Mouse (Mus musculus) C2C12 (cell line): ENCODE results near the gene Ccdc42. TPM values are rescaled to one million over a fixed set of nuclear protein-coding genes. Genes with fewer than 3 reads are reported as not detected.

Experiments
- H3K27me3 ChIP-seq: one replicate; pipeline ENCODE4 v1.6.1; 2011; ENCODE audit not compliant: control insufficient read depth, insufficient read depth, insufficient read length
- H3K36me3 ChIP-seq: one replicate; pipeline ENCODE4 v1.6.1; 2011; ENCODE audit not compliant: control insufficient read depth, insufficient read depth
- H3K4me3 ChIP-seq: one replicate; pipeline ENCODE4 v1.5.1; 2011; ENCODE audit warnings: mild to moderate bottlenecking, control low read depth; ENCODE audit not compliant: poor library complexity, insufficient read depth, severe bottlenecking
- H3K79me2 ChIP-seq: one replicate; pipeline ENCODE4 v1.6.1; 2011; ENCODE audit not compliant: control insufficient read depth, insufficient read depth
- H3K79me3 ChIP-seq: one replicate; pipeline ENCODE4 v1.6.1; 2011; ENCODE audit warnings: low read depth, control low read depth
- H3ac ChIP-seq: one replicate; pipeline ENCODE3; 2011; ENCODE audit warnings: low read depth; ENCODE audit not compliant: control insufficient read depth, insufficient read length
- CEBPB ChIP-seq: IDR thresholded peaks from one replicate; pipeline ENCODE4 v1.6.1; 2011; ENCODE audit warnings: low read depth, mild to moderate bottlenecking, control low read depth, moderate library complexity
- CTCF ChIP-seq: IDR thresholded peaks from one replicate; pipeline ENCODE4 v1.5.1; 2011; ENCODE audit not compliant: control insufficient read depth, insufficient read depth, insufficient read length
- FOSL1 ChIP-seq: IDR thresholded peaks from one replicate; pipeline ENCODE4 v1.8.0; 2011; ENCODE audit warnings: mild to moderate bottlenecking, low read length; ENCODE audit not compliant: poor library complexity, insufficient read depth, severe bottlenecking
- MAX ChIP-seq: IDR thresholded peaks from one replicate; pipeline ENCODE4 v1.6.1; 2011; ENCODE audit warnings: mild to moderate bottlenecking, control low read depth
- MYOD1 ChIP-seq: IDR thresholded peaks from one replicate; pipeline ENCODE4 v1.6.1; 2011; ENCODE audit warnings: low read depth; ENCODE audit not compliant: control insufficient read depth, insufficient read length
- MYOG ChIP-seq: IDR thresholded peaks from one replicate; pipeline ENCODE4 v1.6.1; 2011; ENCODE audit not compliant: control insufficient read depth, insufficient read length; ENCODE audit errors: extremely low read depth
- USF1 ChIP-seq: IDR thresholded peaks from one replicate; pipeline ENCODE4 v1.6.1; 2011; ENCODE audit warnings: low read depth, mild to moderate bottlenecking, control low read depth, moderate library complexity
- polyA plus RNA-seq: library from polyadenylated mRNA; unstranded; fragments of >200 nt; fragmentation: generic; extraction: Trizol; gene quantifications from one replicate; pipeline ENCODE4 v1.2.1, GENCODE M21; 2012; ENCODE audit warnings: missing spikeins

The Ccdc42 gene
- polyA plus RNA-seq, 1 experiment, result not detected

DNA sequence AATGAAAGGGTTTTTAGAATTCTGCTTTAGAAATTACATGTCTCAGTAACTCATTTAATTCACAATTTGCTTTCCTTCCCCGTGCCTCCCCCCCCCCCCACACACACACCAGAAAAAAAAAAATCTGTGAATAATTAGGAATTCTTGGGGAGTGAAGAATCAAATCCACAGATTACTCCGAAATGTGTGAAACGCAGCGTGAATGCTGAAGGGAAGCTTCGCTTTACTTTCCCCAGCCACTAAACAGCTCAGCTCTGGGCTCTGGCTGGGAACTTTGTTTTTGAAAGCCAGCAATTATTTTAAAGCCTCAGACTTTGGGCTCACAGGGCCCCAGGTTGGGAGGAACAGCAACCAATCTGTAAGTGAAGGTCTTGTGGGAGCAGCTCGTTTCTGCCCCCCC, 6.3 kb upstream of the Ccdc42 start:
- Histone ChIP-seq H3K79me3 (no peaks in the 10 kb centered on the region), H3K27me3 (peaks cover 26% of the 10 kb centered on the region), H3K79me2 (no peaks in the 10 kb centered on the region), H3K4me3 (no peak overlapping the region), H3ac (no peak overlapping the region), H3K36me3 (no peaks in the 10 kb centered on the region)
- TF ChIP-seq MYOG (no peak), MYOD1 (no peak), MAX (no peak), CTCF (no peak), USF1 (no peak), FOSL1 (no peak), CEBPB (no peak)

GRCm38 (mm10) chr11:68583225-68583624, 3.6 kb upstream of the Ccdc42 start:
- H3K79me3 ChIP-seq, result no peaks in the 10 kb centered on the region
- no peak overlapping the region for H3ac ChIP-seq
- H3K79me2 ChIP-seq, result no peaks in the 10 kb centered on the region
- peaks cover 14% of the 10 kb centered on the region for H3K27me3 ChIP-seq
- TF ChIP-seq MAX (no peak), USF1 (no peak), CEBPB (no peak), MYOG (no peak), FOSL1 (no peak), MYOD1 (no peak), CTCF (no peak)
- H3K4me3 ChIP-seq, result no peak overlapping the region
- no peaks in the 10 kb centered on the region for H3K36me3 ChIP-seq

- no peaks in the 10 kb centered on the region for H3K36me3 ChIP-seq
- H3K4me3 ChIP-seq, result no peak overlapping the region
- no peak overlapping the region for H3ac ChIP-seq
- H3K27me3 ChIP-seq, result peaks cover 8% of the 10 kb centered on the region
- no peaks in the 10 kb centered on the region for H3K79me3 ChIP-seq
- H3K79me2 ChIP-seq, result no peaks in the 10 kb centered on the region
- no peak for TF ChIP-seq USF1
- no peak for TF ChIP-seq MAX
- TF ChIP-seq MYOG, result no peak
- TF ChIP-seq FOSL1, result no peak
- no peak for TF ChIP-seq CTCF
- no peak for TF ChIP-seq CEBPB
- no peak for TF ChIP-seq MYOD1
These were observed 2.8 kb upstream of the Ccdc42 start for GRCm38 (mm10) chr11:68583906-68584480.

- no peak for TF ChIP-seq MYOG
- TF ChIP-seq CTCF, result peak; percentile 45
- no peaks in the 10 kb centered on the region for H3K79me2 ChIP-seq
- no peaks in the 10 kb centered on the region for H3K79me3 ChIP-seq
- H3K4me3 ChIP-seq, result no peak overlapping the region
- H3K27me3 ChIP-seq, result peaks cover 8% of the 10 kb centered on the region
- H3K36me3 ChIP-seq, result no peaks in the 10 kb centered on the region
- no peak overlapping the region for H3ac ChIP-seq
These were observed 931 bp upstream of the Ccdc42 start for GRCm38 (mm10) chr11:68585890-68586289.

DNA sequence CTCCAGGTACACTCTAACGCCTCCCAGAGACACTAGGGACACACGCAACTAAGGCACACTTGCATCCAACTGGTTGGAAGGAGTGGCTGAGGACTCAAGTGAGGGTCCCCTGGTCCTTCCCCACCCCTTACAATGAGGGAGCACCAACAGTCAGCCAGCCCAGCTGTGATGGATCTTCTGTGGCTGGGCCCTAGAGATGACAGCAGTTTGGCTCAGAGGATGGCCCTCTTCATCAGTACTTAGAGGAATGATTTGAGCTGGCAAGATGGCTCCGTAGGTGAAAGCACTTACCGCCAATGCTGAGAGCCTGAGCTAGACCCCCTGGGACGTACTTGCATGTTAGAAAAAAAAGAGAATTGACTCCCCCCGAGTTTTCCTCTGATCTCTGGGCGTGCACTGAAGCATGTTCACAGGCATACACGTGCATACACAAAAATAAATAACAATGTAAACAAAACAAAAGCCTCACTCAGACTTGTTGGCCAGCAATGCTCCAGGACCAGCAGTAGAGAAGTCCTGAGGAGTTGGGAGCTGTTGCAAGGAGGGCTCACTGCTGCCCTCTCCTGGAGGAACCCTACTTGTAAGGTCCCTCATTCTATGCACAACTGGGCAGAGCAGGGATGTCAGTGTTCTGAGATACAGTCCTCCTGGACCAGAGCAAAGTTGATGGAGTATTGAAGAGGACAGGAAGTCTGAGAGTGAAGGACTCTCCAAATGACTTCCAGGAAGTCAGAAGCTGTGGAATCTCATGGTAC, 2.4 kb downstream of the Ccdc42 start:
- TF ChIP-seq FOSL1 (no peak), CTCF (peak; percentile 77)
- Histone ChIP-seq H3K79me3 (no peaks in the 10 kb centered on the region), H3K79me2 (no peaks in the 10 kb centered on the region), H3K27me3 (peaks cover 8% of the 10 kb centered on the region), H3K4me3 (no peak overlapping the region), H3K36me3 (no peaks in the 10 kb centered on the region), H3ac (no peak overlapping the region)

DNA sequence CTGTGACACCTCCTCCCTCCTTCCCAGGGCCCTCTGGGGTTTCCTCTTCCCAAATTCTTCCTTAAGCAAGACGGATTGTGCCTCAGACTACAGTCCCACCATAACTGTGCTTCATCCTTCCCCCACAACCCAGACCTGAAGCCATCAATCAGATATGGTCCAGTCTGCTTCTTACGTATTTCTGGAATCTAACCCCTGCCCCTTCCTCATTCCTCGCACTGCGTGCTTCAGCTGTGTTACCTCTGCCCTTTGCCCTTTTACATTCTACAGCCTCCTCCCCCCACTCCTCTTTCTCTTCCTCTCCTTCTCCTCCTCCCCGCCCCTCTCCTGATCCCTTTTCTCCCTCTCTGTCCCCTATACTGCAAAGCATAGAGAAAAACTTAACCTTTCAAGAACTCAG, 4.9 kb downstream of the Ccdc42 start:
- TF ChIP-seq MYOD1 (no peak), CTCF (no peak), MYOG (no peak), CEBPB (no peak), FOSL1 (no peak), USF1 (no peak), MAX (no peak)
- Histone ChIP-seq H3K79me3 (no peaks in the 10 kb centered on the region), H3ac (no peak overlapping the region), H3K27me3 (peaks cover 8% of the 10 kb centered on the region), H3K36me3 (no peaks in the 10 kb centered on the region), H3K79me2 (no peaks in the 10 kb centered on the region), H3K4me3 (no peak overlapping the region)
